Mouse (Mus musculus) midbrain, postnatal 0 days (tissue): ENCODE data around the gene Pnldc1. TPM values are rescaled to one million over a fixed set of nuclear protein-coding genes. Genes with fewer than 3 reads are reported as not detected.
"Not testable (repeated sequence)": the region's sequence is repeated elsewhere in the genome, so short reads cannot be mapped to it uniquely, and the experiment has no call there.

Experiments
- ATAC-seq: fragments of 200-750 bp; cut with Nextera tagmentation; 2 replicates; pipeline ENCODE4 v1.8.0; 2017; ENCODE audit warnings: moderate number of reproducible peaks, mild to moderate bottlenecking, moderate TSS enrichment, moderate library complexity; ENCODE audit not compliant: low FRiP score
- DNase-seq: peaks from one replicate; pipeline ENCODE4 v3.0.0-alpha.2; 2015; ENCODE audit warnings: low spot score
- H3K27ac ChIP-seq: fragments of 300-500 bp; sonication (generic); 2 replicates; pipeline ENCODE4 v1.5.1; 2014; ENCODE audit warnings: low read depth, mild to moderate bottlenecking, low read length, mixed read lengths
- H3K27me3 ChIP-seq: fragments of 300-500 bp; sonication (generic); 2 replicates; pipeline ENCODE4 v1.6.1; 2014; ENCODE audit warnings: low read length, control low read depth, mixed read lengths; ENCODE audit not compliant: insufficient read depth
- H3K36me3 ChIP-seq: fragments of 300-500 bp; sonication (generic); 2 replicates; pipeline ENCODE4 v1.6.1; 2014; ENCODE audit warnings: low read length, control low read depth, mixed read lengths; ENCODE audit not compliant: insufficient read depth
- H3K4me1 ChIP-seq: fragments of 300-500 bp; sonication (generic); 2 replicates; pipeline ENCODE4 v1.6.1; 2014; ENCODE audit warnings: mild to moderate bottlenecking, control low read depth, antibody characterized with exemption, low read length, mixed read lengths; ENCODE audit not compliant: insufficient read depth
- H3K4me2 ChIP-seq: fragments of 300-500 bp; sonication (generic); 2 replicates; pipeline ENCODE4 v1.6.1; 2014; ENCODE audit warnings: low read depth, mild to moderate bottlenecking, low read length, mixed read lengths; ENCODE audit not compliant: poor library complexity, severe bottlenecking
- H3K4me3 ChIP-seq: fragments of 300-500 bp; sonication (generic); 2 replicates; pipeline ENCODE4 v1.5.1; 2014; ENCODE audit warnings: low read depth, mild to moderate bottlenecking, low read length, moderate library complexity
- H3K9ac ChIP-seq: fragments of 300-500 bp; sonication (generic); replicated peaks from 2 replicates; pipeline ENCODE4 v1.6.1; 2014; ENCODE audit warnings: mild to moderate bottlenecking, low read length, moderate library complexity, mixed read lengths; ENCODE audit not compliant: poor library complexity, severe bottlenecking
- H3K9me3 ChIP-seq: fragments of 300-500 bp; sonication (generic); 2 replicates; pipeline ENCODE4 v1.6.1; 2016; ENCODE audit warnings: low read length, control low read depth
- CTCF ChIP-seq: IDR thresholded peaks from 2 replicates; pipeline ENCODE4 v1.5.1; 2016; ENCODE audit warnings: antibody characterized with exemption, mild to moderate bottlenecking
- WGBS: fragments of 180-500 bp; shearing (Covaris S2); extraction: QIAGEN DNeasy Blood & Tissue Kit; methylation state at CpG from one replicate; pipeline ENCODE4 v1.1.7; 2014; 5-methylcytosine and 5-hydroxymethylcytosine counted together
- polyA plus RNA-seq: library from polyadenylated mRNA; unstranded; fragments of >200 nt; fragmentation: Nextera tagmentation; extraction: Ambion mirVana; gene quantifications from 2 replicates; pipeline ENCODE4 v1.2.1, GENCODE M21; 2015
- total RNA-seq: library from RNA; depleted of rRNA; stranded (reverse); fragments of >200 nt; gene quantifications from 2 replicates; pipeline ENCODE4 v1.2.3, GENCODE M21; 2014

Gene Pnldc1
- total and polyA plus RNA-seq, 2 experiments from 2014 or later: 0.88 to 1.1 TPM

DNA sequence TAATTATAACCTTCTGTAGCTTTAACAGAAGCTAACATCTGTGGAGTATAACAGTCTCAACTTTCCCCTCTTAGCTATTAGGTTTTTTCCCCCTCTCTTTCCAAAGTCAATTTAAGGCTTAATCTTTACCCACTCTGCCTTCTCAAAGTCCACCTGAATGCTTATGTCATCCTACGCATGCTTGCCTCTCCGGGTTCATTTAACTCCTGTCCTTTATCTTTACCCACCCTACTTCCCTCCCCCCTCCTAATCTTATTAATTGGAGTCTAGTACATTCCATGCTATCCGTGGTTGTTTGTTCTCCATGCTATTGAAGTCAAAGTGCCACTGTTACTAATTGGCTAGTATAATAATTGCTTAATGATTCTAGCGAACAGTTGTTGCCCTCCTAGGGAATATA lies 25.7 kb upstream of the Pnldc1 start:
- H3K4me1 ChIP-seq: no peaks in the 10 kb centered on the region; the same call in 1 of the 2 replicates
- ATAC-seq: no peak

GRCm38 (mm10) chr17:12931576-12931975 lies 21.5 kb upstream of the Pnldc1 start:
- H3K36me3 ChIP-seq, DNase-seq, H3K4me3 ChIP-seq, H3K27me3 ChIP-seq, ATAC-seq, H3K4me1 ChIP-seq, H3K27ac ChIP-seq, H3K9ac ChIP-seq, H3K9me3 ChIP-seq, H3K4me2 ChIP-seq: not testable (repeated sequence)
- WGBS: 87% methylated on average over 5 of the region's 5 CpGs

More for the DNA sequence above, 25.7 kb upstream of the Pnldc1 start:
- H3K4me3 ChIP-seq: no peak overlapping the region
- no peaks in the 10 kb centered on the region for H3K9me3 ChIP-seq
- no peaks in the 10 kb centered on the region for H3K27me3 ChIP-seq
- H3K36me3 ChIP-seq: no peaks in the 10 kb centered on the region
- no peak overlapping the region for H3K9ac ChIP-seq
- no peak for DNase-seq
- no peak overlapping the region for H3K4me2 ChIP-seq
- no peak for TF ChIP-seq CTCF
- H3K27ac ChIP-seq: no peak overlapping the region
- 50% methylated on average over 4 of the region's 4 CpGs for WGBS

DNA sequence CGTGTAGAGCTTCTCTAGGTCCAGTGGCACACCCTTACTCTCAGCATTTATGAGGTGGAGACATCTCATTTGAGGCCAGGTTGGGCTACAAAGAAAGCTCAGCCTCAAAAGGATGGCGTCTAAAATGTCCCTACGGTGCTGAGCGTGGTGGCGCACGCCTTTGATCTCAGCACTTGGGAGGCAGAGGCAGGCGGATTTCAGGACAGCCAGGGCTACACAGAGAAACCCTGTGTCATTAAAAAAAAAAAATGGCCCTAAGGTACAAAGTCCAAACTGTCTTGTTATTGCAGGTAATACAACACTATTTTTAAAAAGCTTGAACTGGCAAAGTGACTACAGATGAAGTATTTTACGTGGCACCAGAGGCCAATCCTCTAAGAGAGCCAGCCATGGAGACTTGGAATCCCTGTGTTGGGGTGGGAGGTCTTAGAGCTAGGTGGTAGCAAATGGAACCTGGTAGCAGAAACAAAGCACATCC lies 15.7 kb upstream of the Pnldc1 start:
- ATAC-seq: no peak
- no peak for TF ChIP-seq CTCF
- 91% methylated on average over 8 of the region's 8 CpGs for WGBS
- H3K27me3 ChIP-seq: no peaks in the 10 kb centered on the region
- DNase-seq: no peak
- no peak overlapping the region for H3K9ac ChIP-seq
- H3K4me2 ChIP-seq: no peak overlapping the region
- H3K4me3 ChIP-seq: no peak overlapping the region
- no peaks in the 10 kb centered on the region for H3K9me3 ChIP-seq
- peaks cover 30% of the 10 kb centered on the region for H3K36me3 ChIP-seq
- H3K27ac ChIP-seq: no peak overlapping the region
- no peaks in the 10 kb centered on the region for H3K4me1 ChIP-seq

DNA sequence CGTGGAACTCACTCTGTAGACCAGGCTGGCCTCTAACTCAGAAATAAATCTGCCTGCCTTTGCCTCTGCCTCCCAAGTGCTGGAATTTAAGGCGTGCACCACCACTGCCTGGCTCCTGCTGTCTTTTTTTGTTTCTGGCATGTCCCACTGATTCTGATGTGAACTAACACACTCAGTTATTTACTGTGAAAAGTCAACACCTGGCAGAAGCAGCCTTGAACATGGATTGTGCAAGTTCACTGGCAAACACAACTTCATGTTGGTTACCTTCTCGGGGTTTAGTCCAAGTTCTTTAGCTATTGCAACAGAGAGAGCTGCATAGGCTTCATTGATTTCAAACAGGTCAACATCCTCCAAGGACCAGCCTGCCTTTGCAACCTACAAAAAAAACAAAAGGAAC lies 15.0 kb upstream of the Pnldc1 start:
- H3K36me3 ChIP-seq: peaks cover 30% of the 10 kb centered on the region

GRCm38 (mm10) chr17:12921073-12921472 lies 11.0 kb upstream of the Pnldc1 start:
- Histone ChIP-seq H3K4me2 (no peak overlapping the region), H3K27me3 (no peaks in the 10 kb centered on the region), H3K9me3 (no peaks in the 10 kb centered on the region), H3K4me3 (no peak overlapping the region), H3K36me3 (peaks cover 36% of the 10 kb centered on the region), H3K27ac (no peak overlapping the region), H3K9ac (no peak overlapping the region), H3K4me1 (no peaks in the 10 kb centered on the region)
- WGBS: 91% methylated on average over 1 of the region's 1 CpGs
- no peak for ATAC-seq
- TF ChIP-seq CTCF: no peak
- no peak for DNase-seq

More for the DNA sequence above, 15.0 kb upstream of the Pnldc1 start:
- Histone ChIP-seq H3K9ac (no peak overlapping the region), H3K27me3 (no peaks in the 10 kb centered on the region), H3K4me3 (no peak overlapping the region), H3K4me1 (no peaks in the 10 kb centered on the region), H3K9me3 (no peaks in the 10 kb centered on the region), H3K27ac (no peak overlapping the region), H3K4me2 (no peak overlapping the region)
- no peak for TF ChIP-seq CTCF
- 89% methylated on average over 3 of the region's 3 CpGs for WGBS
- DNase-seq (no peak), ATAC-seq (no peak)

DNA sequence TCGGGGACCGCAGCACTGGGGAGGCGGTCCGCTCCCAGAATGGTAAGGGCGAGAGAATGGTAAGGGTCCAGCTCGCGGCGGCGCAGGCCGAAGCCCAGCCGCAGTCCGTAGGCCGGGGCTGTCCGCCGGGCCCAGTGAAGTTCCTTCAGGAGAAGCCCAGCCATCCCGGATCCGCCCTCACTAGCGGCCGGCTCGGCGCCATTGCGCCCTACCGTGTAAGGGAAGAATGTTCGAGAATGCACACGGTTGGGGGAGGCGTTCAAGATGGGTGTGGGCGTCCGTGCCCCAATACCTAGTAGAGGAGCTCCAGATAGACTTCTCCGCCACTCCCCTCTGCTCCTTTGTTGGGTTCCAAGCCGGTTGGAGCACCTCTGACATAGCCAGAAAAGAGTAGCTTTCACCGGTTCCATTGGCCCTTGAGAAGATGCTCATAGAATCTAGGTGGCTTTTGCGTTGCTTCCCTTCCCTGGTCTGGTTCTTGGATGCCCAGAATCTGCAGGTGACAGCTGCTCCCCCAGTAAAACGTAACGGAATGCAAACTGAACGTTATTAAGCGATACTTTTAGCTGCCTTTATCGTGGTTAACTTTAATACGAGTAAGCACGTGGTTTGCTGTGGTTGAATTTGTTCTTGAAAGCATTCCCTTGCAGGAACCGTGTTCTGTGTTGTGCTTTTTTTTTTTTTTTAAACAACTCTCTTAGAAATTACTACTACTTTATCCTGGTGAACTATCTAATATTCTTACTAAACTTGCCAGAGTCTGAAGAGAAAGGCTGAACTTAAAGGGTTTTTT lies 6.8 kb upstream of the Pnldc1 start:
- no peak for TF ChIP-seq CTCF
- under 1% methylated on average over 40 of the region's 40 CpGs for WGBS
- H3K4me2 ChIP-seq: peak overlapping the region; percentile 82
- H3K4me1 ChIP-seq: no peaks in the 10 kb centered on the region
- peak overlapping the region; percentile 71 for H3K4me3 ChIP-seq
- peaks cover 30% of the 10 kb centered on the region for H3K36me3 ChIP-seq
- H3K27ac ChIP-seq: peak overlapping the region; percentile 88
- H3K9me3 ChIP-seq: no peaks in the 10 kb centered on the region
- peak; percentile 9 for DNase-seq
- H3K9ac ChIP-seq: peak overlapping the region; percentile 90
- H3K27me3 ChIP-seq: no peaks in the 10 kb centered on the region
- ATAC-seq: peak; percentile 53
